Mouse (Mus musculus) hindbrain, postnatal 0 days (tissue): ENCODE data around the gene Aktip. TPM values are rescaled to one million over a fixed set of nuclear protein-coding genes. Genes with fewer than 3 reads are reported as not detected.

Experiments used
- ATAC-seq: fragments of 200-750 bp; cut with Nextera tagmentation; 2 replicates; pipeline ENCODE4 v1.8.0; 2017; ENCODE audit warnings: mild to moderate bottlenecking, moderate TSS enrichment, moderate library complexity
- DNase-seq: peaks from one replicate; pipeline ENCODE4 v3.0.0-alpha.2; 2015; ENCODE audit warnings: low spot score
- H3K27ac ChIP-seq: fragments of 300-500 bp; sonication (generic); 2 replicates; pipeline ENCODE4 v1.5.1; 2014; ENCODE audit warnings: mild to moderate bottlenecking
- H3K27me3 ChIP-seq: fragments of 300-500 bp; sonication (generic); 2 replicates; pipeline ENCODE4 v1.6.1; 2014; ENCODE audit warnings: low read length, mixed read lengths; ENCODE audit not compliant: insufficient read depth
- H3K36me3 ChIP-seq: fragments of 300-500 bp; sonication (generic); 2 replicates; pipeline ENCODE4 v1.6.1; 2014; ENCODE audit warnings: low read length, mixed read lengths; ENCODE audit not compliant: insufficient read depth
- H3K4me1 ChIP-seq: fragments of 300-500 bp; sonication (generic); 2 replicates; pipeline ENCODE4 v1.6.1; 2014; ENCODE audit warnings: antibody characterized with exemption, low read length, mixed read lengths; ENCODE audit not compliant: insufficient read depth
- H3K4me2 ChIP-seq: fragments of 300-500 bp; sonication (generic); 2 replicates; pipeline ENCODE4 v1.6.1; 2014; ENCODE audit warnings: low read depth, mild to moderate bottlenecking, low read length, moderate library complexity, mixed read lengths
- H3K4me3 ChIP-seq: fragments of 300-500 bp; sonication (generic); 2 replicates; pipeline ENCODE4 v1.5.1; 2014; ENCODE audit warnings: low read length
- H3K9ac ChIP-seq: fragments of 300-500 bp; sonication (generic); replicated peaks from 2 replicates; pipeline ENCODE4 v1.6.1; 2014; ENCODE audit warnings: mild to moderate bottlenecking, low read length, moderate library complexity, mixed read lengths
- H3K9me3 ChIP-seq: fragments of 300-500 bp; sonication (generic); 2 replicates; pipeline ENCODE4 v1.6.1; 2016; ENCODE audit warnings: low read length, mixed read lengths
- CTCF ChIP-seq: IDR thresholded peaks from 2 replicates; pipeline ENCODE4 v1.5.1; 2016; ENCODE audit warnings: antibody characterized with exemption, control low read depth, low read depth
- WGBS: fragments of 180-500 bp; shearing (Covaris S2); extraction: QIAGEN DNeasy Blood & Tissue Kit; methylation state at CpG from one replicate; pipeline ENCODE4 v1.1.7; 2014; 5-methylcytosine and 5-hydroxymethylcytosine counted together
- polyA plus RNA-seq: library from polyadenylated mRNA; unstranded; fragments of >200 nt; fragmentation: Nextera tagmentation; extraction: Ambion mirVana; gene quantifications from 2 replicates; pipeline ENCODE4 v1.2.1, GENCODE M21; 2015
- total RNA-seq: library from RNA; depleted of rRNA; stranded (reverse); fragments of >200 nt; gene quantifications from 2 replicates; pipeline ENCODE4 v1.2.3, GENCODE M21; 2014

The Aktip gene
- total and polyA plus RNA-seq, 2 experiments from 2014 or later = 134 to 186 TPM

DNA sequence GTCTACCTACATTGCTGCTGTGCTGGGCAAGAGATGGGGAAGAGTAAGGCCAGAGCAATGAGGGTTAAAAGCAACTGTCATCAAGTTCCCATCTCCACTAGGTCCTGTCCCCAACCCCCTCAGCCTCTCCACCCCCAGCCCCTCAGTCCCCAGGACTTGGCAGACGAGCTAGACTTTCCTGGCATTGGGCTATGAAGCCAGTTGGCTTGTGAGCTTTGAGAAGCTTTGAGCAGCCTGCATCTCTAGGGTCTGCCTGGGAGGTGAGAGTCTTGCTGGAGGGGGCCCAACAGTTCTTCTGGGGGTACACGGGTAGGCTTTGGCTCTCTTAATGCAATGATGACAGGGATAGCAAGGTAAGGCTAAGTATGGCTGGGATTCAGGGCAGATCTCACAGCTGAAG, 5.7 kb downstream of the Aktip start:
- DNase-seq (no peak), ATAC-seq (no peak)
- H3K27ac ChIP-seq = no peak overlapping the region
- no peak overlapping the region for H3K4me3 ChIP-seq
- H3K9me3 ChIP-seq = no peaks in the 10 kb centered on the region
- no peak overlapping the region for H3K4me2 ChIP-seq
- peaks cover 4% of the 10 kb centered on the region; the same call in 1 of the 2 replicates for H3K4me1 ChIP-seq
- H3K27me3 ChIP-seq = 0 out of 2 replicates have a peak, but pooled peaks cover 4% of the 10 kb centered on the region
- 51% methylated on average over 2 of the region's 2 CpGs for WGBS
- no peak for TF ChIP-seq CTCF
- H3K36me3 ChIP-seq = no peaks in the 10 kb centered on the region
- no peak overlapping the region for H3K9ac ChIP-seq

DNA sequence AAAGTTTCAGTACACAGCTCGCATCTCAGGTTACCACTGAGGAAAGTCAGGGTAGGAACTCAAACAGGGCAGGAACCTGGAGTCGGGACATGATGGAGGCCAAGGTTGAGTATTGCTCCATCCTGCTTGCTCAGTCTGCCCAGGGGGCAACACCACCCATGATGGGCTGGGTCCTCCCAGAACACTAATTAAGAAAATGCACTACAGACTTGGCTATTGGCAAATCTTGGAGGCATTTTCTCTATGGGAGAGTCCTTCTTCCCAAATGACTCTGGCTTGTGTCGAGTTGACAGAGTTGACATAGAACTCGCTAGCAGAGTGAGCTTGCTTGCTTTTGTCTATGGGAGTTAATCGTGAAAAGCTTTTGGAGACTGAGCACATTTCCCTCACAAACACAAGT, 6.8 kb downstream of the Aktip start:
- 88% methylated on average over 5 of the region's 5 CpGs for WGBS
- no peak for ATAC-seq
- H3K4me3 ChIP-seq = no peak overlapping the region
- no peak overlapping the region for H3K4me2 ChIP-seq
- no peak overlapping the region for H3K27ac ChIP-seq
- no peaks in the 10 kb centered on the region for H3K36me3 ChIP-seq
- no peak for DNase-seq
- H3K9me3 ChIP-seq = no peaks in the 10 kb centered on the region
- peaks cover 4% of the 10 kb centered on the region; the same call in 1 of the 2 replicates for H3K4me1 ChIP-seq
- H3K27me3 ChIP-seq = 0 out of 2 replicates have a peak, but pooled peaks cover 4% of the 10 kb centered on the region
- no peak overlapping the region for H3K9ac ChIP-seq
- TF ChIP-seq CTCF = no peak

DNA sequence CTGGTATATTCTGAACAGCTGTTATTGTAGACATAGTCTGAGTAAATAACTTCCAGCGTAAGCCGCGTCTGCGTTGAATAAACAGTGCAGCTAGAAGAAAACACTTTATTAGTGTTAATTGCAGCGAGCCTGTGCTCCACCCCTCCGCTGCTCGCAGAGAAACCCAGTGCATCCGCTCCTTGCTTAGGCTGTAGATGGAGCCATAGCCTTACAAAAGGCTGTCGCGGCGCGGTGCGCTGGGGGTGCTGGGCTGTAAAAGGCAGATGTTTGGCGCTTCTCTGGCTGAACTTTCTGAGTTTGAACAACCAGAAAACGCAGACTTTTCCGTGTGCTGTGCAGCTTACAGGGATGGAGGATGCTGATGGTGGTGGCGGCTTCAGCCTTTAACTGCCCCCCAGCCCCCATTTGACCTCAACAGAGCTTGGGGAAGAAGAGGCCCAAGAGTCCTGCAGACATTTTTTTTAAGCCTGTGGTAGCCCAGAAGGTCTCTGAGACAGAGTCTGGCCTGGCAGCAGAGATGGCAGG, 8.9 kb downstream of the Aktip start:
- TF ChIP-seq CTCF = peak; percentile 91
- peak; percentile 91 for DNase-seq
- 5% methylated on average over 17 of the region's 17 CpGs for WGBS
- H3K27me3 ChIP-seq = 0 out of 2 replicates have a peak, but pooled peaks cover 4% of the 10 kb centered on the region
- no peaks in the 10 kb centered on the region for H3K36me3 ChIP-seq
- peaks cover 4% of the 10 kb centered on the region; the same call in 1 of the 2 replicates for H3K4me1 ChIP-seq
- peak overlapping the region; percentile 13 for H3K4me2 ChIP-seq
- no peaks in the 10 kb centered on the region for H3K9me3 ChIP-seq
- no peak overlapping the region for H3K4me3 ChIP-seq
- ATAC-seq = peak; percentile 85
- H3K27ac ChIP-seq = no peak overlapping the region
- no peak overlapping the region for H3K9ac ChIP-seq

DNA sequence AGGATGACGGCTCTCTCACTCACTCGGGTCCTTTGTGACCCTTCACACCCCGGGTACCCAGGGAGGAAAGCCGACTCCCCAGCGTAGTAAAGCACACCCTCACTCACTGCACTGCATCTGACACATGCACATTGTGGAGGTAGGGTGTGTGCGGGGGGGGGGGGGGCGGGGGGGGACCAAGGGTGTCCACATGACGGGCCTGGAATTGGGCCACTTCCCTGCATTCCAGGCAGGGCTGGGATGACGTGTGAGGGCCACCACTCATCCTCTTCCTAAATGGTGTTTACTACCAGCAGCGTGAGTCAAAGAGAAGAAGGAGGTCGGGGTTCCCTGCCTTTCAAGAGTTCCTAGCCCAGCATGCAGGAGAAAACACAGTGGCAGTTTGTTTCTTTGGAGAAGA, 11.6 kb downstream of the Aktip start:
- 74% methylated on average over 8 of the region's 11 CpGs for WGBS
- H3K9me3 ChIP-seq = no peaks in the 10 kb centered on the region; the same call in 1 of the 2 replicates
- no peaks in the 10 kb centered on the region for H3K36me3 ChIP-seq
- ATAC-seq (no peak), DNase-seq (no peak)
- no peak overlapping the region for H3K4me2 ChIP-seq
- H3K4me3 ChIP-seq = no peak overlapping the region
- H3K27me3 ChIP-seq = 0 out of 2 replicates have a peak, but pooled peaks cover 4% of the 10 kb centered on the region
- no peak overlapping the region for H3K27ac ChIP-seq
- TF ChIP-seq CTCF = no peak
- no peak overlapping the region for H3K9ac ChIP-seq
- peaks cover 4% of the 10 kb centered on the region; the same call in 1 of the 2 replicates for H3K4me1 ChIP-seq

DNA sequence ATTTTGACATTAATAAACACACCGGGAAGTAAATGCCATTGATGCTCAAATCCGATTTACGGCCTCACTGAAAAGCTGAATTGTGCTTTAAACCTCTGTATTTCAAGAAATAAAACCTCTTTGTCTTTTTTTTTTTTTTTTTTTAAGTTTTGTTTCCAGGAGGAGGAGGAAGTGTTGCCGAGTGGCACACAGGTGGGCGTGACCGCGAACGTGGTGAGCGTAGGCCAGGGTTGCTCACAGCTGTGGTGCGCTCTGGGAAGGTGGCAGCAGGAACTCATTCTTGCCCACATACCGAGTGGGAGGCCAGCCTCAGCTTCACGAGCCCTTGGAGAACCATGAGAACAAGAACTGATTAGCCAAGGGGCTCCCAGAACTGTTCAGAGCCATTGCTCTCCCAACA, 13.4 kb downstream of the Aktip start:
- Histone ChIP-seq H3K4me1 (peaks cover 4% of the 10 kb centered on the region; the same call in 1 of the 2 replicates), H3K36me3 (no peaks in the 10 kb centered on the region), H3K4me2 (no peak overlapping the region), H3K27ac (no peak overlapping the region), H3K9me3 (no peaks in the 10 kb centered on the region; the same call in 1 of the 2 replicates), H3K27me3 (0 out of 2 replicates have a peak, but pooled peaks cover 4% of the 10 kb centered on the region), H3K4me3 (no peak overlapping the region), H3K9ac (no peak overlapping the region)
- ATAC-seq (no peak), DNase-seq (no peak)
- 90% methylated on average over 12 of the region's 12 CpGs for WGBS
- no peak for TF ChIP-seq CTCF

DNA sequence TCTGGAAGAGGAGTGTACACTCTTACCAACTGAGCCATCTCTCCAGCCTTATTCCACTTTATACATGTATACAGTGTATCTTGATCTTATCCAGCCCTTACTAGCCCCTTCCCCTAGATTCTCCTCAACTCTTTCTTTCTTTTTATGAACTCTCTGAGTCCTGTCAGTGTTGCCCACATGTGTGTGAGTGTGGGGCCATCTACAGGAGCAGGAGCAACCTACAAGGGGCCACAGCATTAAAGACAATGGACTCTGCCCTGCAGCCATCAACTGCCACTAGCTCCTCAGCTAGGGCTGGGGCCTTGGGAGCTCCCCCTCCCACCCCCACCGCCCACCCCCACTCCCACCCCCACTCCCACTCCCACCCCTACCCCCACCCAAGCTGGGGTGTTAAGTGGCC, 22.1 kb downstream of the Aktip start:
- ATAC-seq (no peak), DNase-seq (no peak)
- no peaks in the 10 kb centered on the region for H3K9me3 ChIP-seq
- no peaks in the 10 kb centered on the region for H3K36me3 ChIP-seq
- TF ChIP-seq CTCF = no peak
- 50% methylated on average over 1 of the region's 1 CpGs for WGBS
- no peak overlapping the region for H3K9ac ChIP-seq
- H3K27ac ChIP-seq = no peak overlapping the region
- no peaks in the 10 kb centered on the region for H3K4me1 ChIP-seq
- H3K4me2 ChIP-seq = no peak overlapping the region
- H3K4me3 ChIP-seq = no peak overlapping the region
- H3K27me3 ChIP-seq = no peaks in the 10 kb centered on the region

DNA sequence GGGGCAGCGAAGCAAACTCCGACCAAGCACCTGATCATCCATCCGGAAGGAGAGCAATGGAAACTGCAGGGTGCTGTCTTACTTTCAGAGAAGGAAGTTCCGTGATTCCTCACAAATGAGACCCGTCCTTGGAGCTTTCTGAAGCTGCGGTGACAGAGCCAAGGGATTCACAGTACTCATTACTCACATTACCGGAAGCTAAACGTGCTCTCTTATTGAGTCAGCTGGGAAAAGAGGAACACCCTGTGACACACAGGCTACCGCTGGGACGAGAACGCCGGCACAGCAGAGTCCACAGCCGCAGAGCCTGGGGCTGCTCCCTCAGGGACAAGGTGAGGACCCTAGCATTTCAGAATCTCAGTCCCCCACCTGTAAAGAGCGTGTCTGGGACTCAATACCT, 23.6 kb downstream of the Aktip start:
- no peak overlapping the region for H3K4me2 ChIP-seq
- no peaks in the 10 kb centered on the region for H3K4me1 ChIP-seq
- no peaks in the 10 kb centered on the region for H3K36me3 ChIP-seq
- no peaks in the 10 kb centered on the region for H3K27me3 ChIP-seq
- H3K4me3 ChIP-seq = no peak overlapping the region
- DNase-seq (no peak), ATAC-seq (no peak)
- TF ChIP-seq CTCF = no peak
- WGBS = 43% methylated on average over 14 of the region's 14 CpGs
- H3K9me3 ChIP-seq = no peaks in the 10 kb centered on the region
- no peak overlapping the region for H3K27ac ChIP-seq
- H3K9ac ChIP-seq = no peak overlapping the region
